Mouse (Mus musculus): ENCODE results near the gene Epha1. TPM values are rescaled to one million over a fixed set of nuclear protein-coding genes. Genes with fewer than 3 reads are reported as not detected.

The Epha1 gene
- polyA plus RNA-seq, 2 experiments, result 1.4 to 4.0 TPM

GRCm38 (mm10) chr6:42379551-42379950 is 6.5 kb upstream of the Epha1 start:
- no peaks in the 10 kb centered on the region for H3K9me3 ChIP-seq (ENCODE audit: control insufficient read depth, low read length)
- DNase-seq (ENCODE audit: low read depth in 3 of 3, low spot score in 3 of 3) (no peak), ATAC-seq (ENCODE audit: insufficient read depth) (no peak)
- H3K4me3 ChIP-seq (ENCODE audit: insufficient read depth in 1 of 2, low read depth in 2 of 2, low read length in 2 of 2), result no peak overlapping the region
- no peak overlapping the region for H3K4me2 ChIP-seq (ENCODE audit: low read depth)
- H3K9ac ChIP-seq (replicated peaks), result no peak overlapping the region
- no peaks in the 10 kb centered on the region for H3K27me3 ChIP-seq (ENCODE audit: control insufficient read depth, insufficient read depth, low read length)
- no peak overlapping the region for H3K27ac ChIP-seq
- WGBS (ENCODE audit: insufficient replicate concordance), result 53% methylated on average over 3 of the region's 3 CpGs
- peaks cover 0 to 3% of the 10 kb centered on the region in 2 experiments; a peak in 1 of 4 replicates for H3K4me1 ChIP-seq (replicated peaks; ENCODE audit: control insufficient read depth in 2 of 2, insufficient read depth in 2 of 2, low read length in 1 of 2)
- TF ChIP-seq CTCF (IDR thresholded peaks at IDR 0.05; ENCODE audit: low read depth) (no peak), EP300 (IDR thresholded peaks at IDR 0.05; ENCODE audit: low read depth) (no peak)
- no peaks in the 10 kb centered on the region for H3K36me3 ChIP-seq (replicated peaks; ENCODE audit: control insufficient read depth, insufficient read depth, low read depth)

GRCm38 (mm10) chr6:42377280-42377679 is 4.2 kb upstream of the Epha1 start:
- no peak overlapping the region for H3K4me2 ChIP-seq (ENCODE audit: low read depth)
- 66% methylated on average over 5 of the region's 5 CpGs for WGBS (ENCODE audit: insufficient replicate concordance)
- ATAC-seq (ENCODE audit: insufficient read depth) (no peak), DNase-seq (ENCODE audit: low read depth in 3 of 3, low spot score in 3 of 3) (no peak)
- TF ChIP-seq CTCF (IDR thresholded peaks at IDR 0.05; ENCODE audit: low read depth) (no peak), EP300 (IDR thresholded peaks at IDR 0.05; ENCODE audit: low read depth) (no peak)
- no peak overlapping the region for H3K27ac ChIP-seq
- no peak overlapping the region for H3K4me3 ChIP-seq (ENCODE audit: insufficient read depth in 1 of 2, low read depth in 2 of 2, low read length in 2 of 2)
- H3K4me1 ChIP-seq (replicated peaks; ENCODE audit: control insufficient read depth in 2 of 2, insufficient read depth in 2 of 2, low read length in 1 of 2), result peaks cover 0 to 5% of the 10 kb centered on the region in 2 experiments; a peak in 2 of 4 replicates
- no peaks in the 10 kb centered on the region for H3K36me3 ChIP-seq (replicated peaks; ENCODE audit: control insufficient read depth, insufficient read depth, low read depth)
- no peaks in the 10 kb centered on the region for H3K27me3 ChIP-seq (ENCODE audit: control insufficient read depth, insufficient read depth, low read length)
- H3K9ac ChIP-seq (replicated peaks), result no peak overlapping the region
- H3K9me3 ChIP-seq (ENCODE audit: control insufficient read depth, low read length), result no peaks in the 10 kb centered on the region

- WGBS (ENCODE audit: insufficient replicate concordance), result 28% methylated on average over 6 of the region's 6 CpGs
- H3K4me2 ChIP-seq (ENCODE audit: low read depth), result no peak overlapping the region
Observed at GRCm38 (mm10) chr6:42376504-42377019, 3.5 kb upstream of the Epha1 start.

GRCm38 (mm10) chr6:42376016-42376415 is 2.9 kb upstream of the Epha1 start:
- DNase-seq (ENCODE audit: low read depth in 3 of 3, low spot score in 3 of 3), result no peak
- no peak overlapping the region for H3K9ac ChIP-seq (replicated peaks)

More at GRCm38 (mm10) chr6:42376504-42377019, 3.5 kb upstream of the Epha1 start:
- no peaks in the 10 kb centered on the region for H3K36me3 ChIP-seq (replicated peaks; ENCODE audit: control insufficient read depth, insufficient read depth, low read depth)
- no peak overlapping the region for H3K4me3 ChIP-seq (ENCODE audit: insufficient read depth in 1 of 2, low read depth in 2 of 2, low read length in 2 of 2)
- no peaks in the 10 kb centered on the region for H3K9me3 ChIP-seq (ENCODE audit: control insufficient read depth, low read length)
- ATAC-seq (ENCODE audit: insufficient read depth) (no peak), DNase-seq (ENCODE audit: low read depth in 3 of 3, low spot score in 3 of 3) (no peak)
- no peak overlapping the region for H3K9ac ChIP-seq (replicated peaks)
- H3K27me3 ChIP-seq (ENCODE audit: control insufficient read depth, insufficient read depth, low read length), result no peaks in the 10 kb centered on the region
- H3K4me1 ChIP-seq (replicated peaks; ENCODE audit: control insufficient read depth in 2 of 2, insufficient read depth in 2 of 2, low read length in 1 of 2), result peaks cover 0 to 2% of the 10 kb centered on the region in 2 experiments; a peak in 2 of 4 replicates
- TF ChIP-seq CTCF (IDR thresholded peaks at IDR 0.05; ENCODE audit: low read depth) (no peak), EP300 (IDR thresholded peaks at IDR 0.05; ENCODE audit: low read depth) (no peak)
- H3K27ac ChIP-seq, result no peak overlapping the region

GRCm38 (mm10) chr6:42375131-42375530 is 2.1 kb upstream of the Epha1 start:
- H3K4me3 ChIP-seq (ENCODE audit: insufficient read depth in 1 of 2, low read depth in 2 of 2, low read length in 2 of 2), result no peak overlapping the region
- no peak for DNase-seq (ENCODE audit: low read depth in 3 of 3, low spot score in 3 of 3)
- no peaks in the 10 kb centered on the region for H3K27me3 ChIP-seq (ENCODE audit: control insufficient read depth, insufficient read depth, low read length)
- 45% methylated on average over 2 of the region's 2 CpGs for WGBS (ENCODE audit: insufficient replicate concordance)
- no peak overlapping the region for H3K27ac ChIP-seq
- H3K36me3 ChIP-seq (replicated peaks; ENCODE audit: control insufficient read depth, insufficient read depth, low read depth), result no peaks in the 10 kb centered on the region
- TF ChIP-seq EP300 (IDR thresholded peaks at IDR 0.05; ENCODE audit: low read depth) (no peak), CTCF (IDR thresholded peaks at IDR 0.05; ENCODE audit: low read depth) (no peak)
- no peak overlapping the region for H3K4me2 ChIP-seq (ENCODE audit: low read depth)
- no peaks in the 10 kb centered on the region for H3K9me3 ChIP-seq (ENCODE audit: control insufficient read depth, low read length)
- ATAC-seq (ENCODE audit: insufficient read depth), result no peak
- H3K4me1 ChIP-seq (replicated peaks; ENCODE audit: control insufficient read depth in 2 of 2, insufficient read depth in 2 of 2, low read length in 1 of 2), result peaks cover 0 to 2% of the 10 kb centered on the region in 2 experiments; a peak in 2 of 4 replicates
- H3K9ac ChIP-seq (replicated peaks), result no peak overlapping the region

More at GRCm38 (mm10) chr6:42376016-42376415, 2.9 kb upstream of the Epha1 start:
- Histone ChIP-seq H3K27me3 (ENCODE audit: control insufficient read depth, insufficient read depth, low read length) (no peaks in the 10 kb centered on the region), H3K9me3 (ENCODE audit: control insufficient read depth, low read length) (no peaks in the 10 kb centered on the region), H3K36me3 (replicated peaks; ENCODE audit: control insufficient read depth, insufficient read depth, low read depth) (no peaks in the 10 kb centered on the region), H3K4me2 (ENCODE audit: low read depth) (no peak overlapping the region), H3K27ac (no peak overlapping the region), H3K4me1 (replicated peaks; ENCODE audit: control insufficient read depth in 2 of 2, insufficient read depth in 2 of 2, low read length in 1 of 2) (peaks cover 0 to 2% of the 10 kb centered on the region in 2 experiments; a peak in 2 of 4 replicates), H3K4me3 (ENCODE audit: insufficient read depth in 1 of 2, low read depth in 2 of 2, low read length in 2 of 2) (no peak overlapping the region)
- ATAC-seq (ENCODE audit: insufficient read depth), result no peak
- WGBS (ENCODE audit: insufficient replicate concordance), result 28% methylated on average over 4 of the region's 4 CpGs
- TF ChIP-seq CTCF (IDR thresholded peaks at IDR 0.05; ENCODE audit: low read depth) (no peak), EP300 (IDR thresholded peaks at IDR 0.05; ENCODE audit: low read depth) (no peak)
